Mouse (Mus musculus) midbrain, embryonic 11.5 days (tissue): ENCODE results near the gene Apex1. TPM values are rescaled to one million over a fixed set of nuclear protein-coding genes. Genes with fewer than 3 reads are reported as not detected.
A peak's percentile ranks its signal among the peaks of the same experiment; 100 is the strongest.
"Not testable (repeated sequence)": the region's sequence is repeated elsewhere in the genome, so short reads cannot be mapped to it uniquely, and the experiment has no call there.

Experiments
- ATAC-seq: fragments of 200-750 bp; cut with Nextera tagmentation; 2 replicates; pipeline ENCODE4 v1.8.0; 2017; ENCODE audit warnings: moderate TSS enrichment, moderate library complexity; ENCODE audit not compliant: low FRiP score
- DNase-seq: peaks from one replicate; pipeline ENCODE4 v3.0.0; 2015; ENCODE audit warnings: low spot score; ENCODE audit errors: missing footprints
- H3K27ac ChIP-seq: fragments of 300-500 bp; sonication (generic); 2 replicates; pipeline ENCODE4 v1.5.1; 2014; ENCODE audit warnings: low read depth, low read length
- H3K27me3 ChIP-seq: fragments of 300-500 bp; sonication (generic); 2 replicates; pipeline ENCODE4 v1.6.1; 2014; ENCODE audit warnings: mild to moderate bottlenecking, low read length, moderate library complexity, mixed read lengths; ENCODE audit not compliant: control insufficient read depth, insufficient read depth
- H3K36me3 ChIP-seq: fragments of 300-500 bp; sonication (generic); 2 replicates; pipeline ENCODE4 v1.6.1; 2014; ENCODE audit warnings: mild to moderate bottlenecking, low read length, moderate library complexity, mixed read lengths; ENCODE audit not compliant: control insufficient read depth, insufficient read depth
- H3K4me1 ChIP-seq: fragments of 300-500 bp; sonication (generic); 2 replicates; pipeline ENCODE4 v1.6.1; 2014; ENCODE audit warnings: low read length; ENCODE audit not compliant: control insufficient read depth, insufficient read depth
- H3K4me2 ChIP-seq: fragments of 300-500 bp; sonication (generic); 2 replicates; pipeline ENCODE4 v1.6.1; 2014; ENCODE audit warnings: mild to moderate bottlenecking, moderate library complexity
- H3K4me3 ChIP-seq: fragments of 300-500 bp; sonication (generic); 2 replicates; pipeline ENCODE4 v1.5.1; 2014; ENCODE audit warnings: low read depth, low read length
- H3K9ac ChIP-seq: fragments of 300-500 bp; sonication (generic); 2 replicates; pipeline ENCODE4 v1.6.1; 2014; ENCODE audit warnings: low read length
- H3K9me3 ChIP-seq: fragments of 300-500 bp; sonication (generic); 2 replicates; pipeline ENCODE4 v1.6.1; 2016; ENCODE audit warnings: low read length; ENCODE audit not compliant: control insufficient read depth
- WGBS: fragments of 180-500 bp; shearing (Covaris S2); extraction: QIAGEN DNeasy Blood & Tissue Kit; methylation state at CpG from one replicate; pipeline ENCODE4 v1.1.7; 2014; 5-methylcytosine and 5-hydroxymethylcytosine counted together
- polyA plus RNA-seq: library from polyadenylated mRNA; unstranded; fragments of >200 nt; fragmentation: Nextera tagmentation; extraction: Ambion mirVana; gene quantifications from 2 replicates; pipeline ENCODE4 v1.2.1, GENCODE M21; 2014

The Apex1 gene
- polyA plus RNA-seq, 1 experiment from 2014 or later = 413 TPM

GRCm38 (mm10) chr14:50895985-50896746, 28.6 kb upstream of the Apex1 start:
- Histone ChIP-seq H3K27ac (no peak overlapping the region), H3K4me3 (peak overlapping the region; percentile 36), H3K9ac (peak overlapping the region; percentile 56), H3K27me3 (no peaks in the 10 kb centered on the region; the same call in none of the 2 replicates), H3K4me2 (peak overlapping the region; percentile 66), H3K9me3 (no peaks in the 10 kb centered on the region), H3K4me1 (peaks cover 5% of the 10 kb centered on the region), H3K36me3 (no peaks in the 10 kb centered on the region)
- peak; percentile 91 for DNase-seq
- WGBS = 16% methylated on average over 19 of the region's 19 CpGs
- peak; percentile 65; the same call in 1 of the 2 replicates for ATAC-seq

GRCm38 (mm10) chr14:50896747-50897373, 27.9 kb upstream of the Apex1 start:
- peak overlapping the region; percentile 66 for H3K4me2 ChIP-seq
- H3K9ac ChIP-seq = peak overlapping the region; percentile 56
- peak; percentile 45 for ATAC-seq
- H3K4me1 ChIP-seq = peaks cover 5% of the 10 kb centered on the region
- no peaks in the 10 kb centered on the region for H3K36me3 ChIP-seq
- H3K27me3 ChIP-seq = no peaks in the 10 kb centered on the region; the same call in none of the 2 replicates
- no peak for DNase-seq
- peak overlapping the region; percentile 36 for H3K4me3 ChIP-seq
- H3K27ac ChIP-seq = no peak overlapping the region
- WGBS = 16% methylated on average over 23 of the region's 23 CpGs
- H3K9me3 ChIP-seq = no peaks in the 10 kb centered on the region

GRCm38 (mm10) chr14:50897374-50897765, 27.4 kb upstream of the Apex1 start, which contains the start of gene Klhl33:
Gene Klhl33, minus strand, starts transcription at chr14:50897507.
- no peaks in the 10 kb centered on the region for H3K36me3 ChIP-seq
- H3K4me3 ChIP-seq = peak within 1 kb of the TSS; percentile 36
- peak within 1 kb of the TSS; percentile 66 for H3K4me2 ChIP-seq
- no peaks in the 10 kb centered on the region for H3K9me3 ChIP-seq
- H3K4me1 ChIP-seq = peaks cover 5% of the 10 kb centered on the region
- DNase-seq = no peak
- WGBS = 44% methylated on average over 7 of the region's 7 CpGs
- peak within 1 kb of the TSS; percentile 56 for H3K9ac ChIP-seq
- 0 out of 2 replicates have a peak, but pooled peaks have one; percentile 20 for ATAC-seq
- no peak within 1 kb of the TSS for H3K27ac ChIP-seq
- H3K27me3 ChIP-seq = no peaks in the 10 kb centered on the region; the same call in none of the 2 replicates

GRCm38 (mm10) chr14:50897992-50898391, 26.8 kb upstream of the Apex1 start:
- WGBS = 83% methylated on average over 2 of the region's 2 CpGs
- H3K9ac ChIP-seq, H3K4me2 ChIP-seq, H3K9me3 ChIP-seq, H3K4me1 ChIP-seq, H3K27ac ChIP-seq, H3K27me3 ChIP-seq, H3K36me3 ChIP-seq, ATAC-seq, H3K4me3 ChIP-seq, DNase-seq: not testable (repeated sequence)

GRCm38 (mm10) chr14:50903973-50904827, 20.6 kb upstream of the Apex1 start:
- Histone ChIP-seq H3K4me1 (no peaks in the 10 kb centered on the region), H3K27ac (no peak overlapping the region), H3K9me3 (no peaks in the 10 kb centered on the region), H3K36me3 (no peaks in the 10 kb centered on the region), H3K4me3 (peak overlapping the region; percentile 40), H3K27me3 (no peaks in the 10 kb centered on the region), H3K4me2 (peak overlapping the region; percentile 74), H3K9ac (peak overlapping the region; percentile 57)
- ATAC-seq (peak; percentile 91), DNase-seq (peak; percentile 94)
- 3% methylated on average over 26 of the region's 26 CpGs for WGBS

GRCm38 (mm10) chr14:50904828-50905129, 20.0 kb upstream of the Apex1 start:
- 78% methylated on average over 4 of the region's 4 CpGs for WGBS
- Histone ChIP-seq H3K27ac (no peak overlapping the region), H3K4me1 (no peaks in the 10 kb centered on the region), H3K4me3 (no peak overlapping the region), H3K36me3 (no peaks in the 10 kb centered on the region), H3K9me3 (no peaks in the 10 kb centered on the region), H3K4me2 (no peak overlapping the region), H3K27me3 (no peaks in the 10 kb centered on the region), H3K9ac (no peak overlapping the region)
- ATAC-seq = no peak
- no peak for DNase-seq

- H3K4me1 ChIP-seq, H3K9me3 ChIP-seq, H3K4me3 ChIP-seq, H3K36me3 ChIP-seq, DNase-seq, H3K9ac ChIP-seq, H3K4me2 ChIP-seq, ATAC-seq, H3K27ac ChIP-seq, H3K27me3 ChIP-seq: not testable (repeated sequence)
These were observed 19.4 kb upstream of the Apex1 start for GRCm38 (mm10) chr14:50905327-50905726.

- WGBS = 80% methylated on average over 4 of the region's 4 CpGs
- no peaks in the 10 kb centered on the region for H3K9me3 ChIP-seq
- no peak overlapping the region for H3K4me2 ChIP-seq
- H3K27ac ChIP-seq = no peak overlapping the region
- no peak for DNase-seq
- H3K9ac ChIP-seq = no peak overlapping the region
- no peak for ATAC-seq
- no peaks in the 10 kb centered on the region for H3K4me1 ChIP-seq
- peaks cover 6% of the 10 kb centered on the region; the same call in 1 of the 2 replicates for H3K36me3 ChIP-seq
- no peaks in the 10 kb centered on the region for H3K27me3 ChIP-seq
- H3K4me3 ChIP-seq = no peak overlapping the region
These were observed 16.6 kb upstream of the Apex1 start for GRCm38 (mm10) chr14:50908126-50908525.
